Mouse (Mus musculus) liver, postnatal 0 days (tissue): Measurements from ENCODE around the gene Gpn3. TPM values are rescaled to one million over a fixed set of nuclear protein-coding genes. Genes with fewer than 3 reads are reported as not detected.
A peak's percentile ranks its signal among the peaks of the same experiment; 100 is the strongest.

Source experiments
- ATAC-seq: fragments of 200-750 bp; cut with Nextera tagmentation; 2 replicates; pipeline ENCODE4 v1.8.0; 2017; ENCODE audit warnings: mild to moderate bottlenecking, moderate library complexity
- DNase-seq: peaks from one replicate; pipeline ENCODE4 v3.0.0-alpha.2; 2016
- H3K27ac ChIP-seq: fragments of 300-500 bp; sonication (generic); 2 replicates; pipeline ENCODE4 v1.5.1; 2014; ENCODE audit warnings: antibody characterized with exemption, moderate library complexity, mild to moderate bottlenecking, low read depth
- H3K27me3 ChIP-seq: fragments of 300-500 bp; sonication (generic); 2 replicates; pipeline ENCODE4 v1.6.1; 2014; ENCODE audit warnings: low read length, control low read depth, mixed read lengths; ENCODE audit not compliant: insufficient read depth
- H3K36me3 ChIP-seq: fragments of 300-500 bp; sonication (generic); replicated peaks from 2 replicates; pipeline ENCODE4 v1.6.1; 2014; ENCODE audit warnings: mild to moderate bottlenecking, control low read depth, low read length, moderate library complexity, mixed read lengths; ENCODE audit not compliant: insufficient read depth
- H3K4me1 ChIP-seq: fragments of 300-500 bp; sonication (generic); 2 replicates; pipeline ENCODE4 v1.6.1; 2014; ENCODE audit warnings: antibody characterized with exemption, mild to moderate bottlenecking, control low read depth; ENCODE audit not compliant: insufficient read depth
- H3K4me2 ChIP-seq: fragments of 300-500 bp; sonication (generic); 2 replicates; pipeline ENCODE4 v1.6.1; 2014; ENCODE audit warnings: low read depth, mild to moderate bottlenecking, low read length, moderate library complexity, mixed read lengths
- H3K4me3 ChIP-seq: fragments of 300-500 bp; sonication (generic); 2 replicates; pipeline ENCODE4 v1.5.1; 2014; ENCODE audit warnings: low read depth, low read length
- H3K9ac ChIP-seq: fragments of 300-500 bp; sonication (generic); replicated peaks from 2 replicates; pipeline ENCODE4 v1.6.1; 2014; ENCODE audit warnings: mild to moderate bottlenecking, moderate library complexity
- H3K9me3 ChIP-seq: fragments of 300-500 bp; sonication (generic); 2 replicates; pipeline ENCODE4 v1.6.1; 2016; ENCODE audit warnings: mild to moderate bottlenecking, control low read depth, low read length, mixed read lengths
- CTCF ChIP-seq: sonication (generic); IDR thresholded peaks from 2 replicates; pipeline ENCODE4 v1.5.1; 2016; ENCODE audit warnings: antibody characterized with exemption, low read depth
- EP300 ChIP-seq: IDR thresholded peaks from 2 replicates; pipeline ENCODE4 v1.6.1; 2016; ENCODE audit warnings: antibody characterized with exemption, low read depth, mild to moderate bottlenecking
- WGBS: fragments of 180-500 bp; shearing (Covaris S2); extraction: QIAGEN DNeasy Blood & Tissue Kit; methylation state at CpG from one replicate; pipeline ENCODE4 v1.1.7; 2014; ENCODE audit not compliant: insufficient replicate concordance; 5-methylcytosine and 5-hydroxymethylcytosine counted together
- polyA plus RNA-seq: library from polyadenylated mRNA; unstranded; fragments of >200 nt; fragmentation: Nextera tagmentation; extraction: Ambion mirVana; gene quantifications from 2 replicates; pipeline ENCODE4 v1.2.1, GENCODE M21; 2015

Gpn3 gene
- polyA plus RNA-seq, 1 experiment from 2014 or later = 26.7 TPM

GRCm38 (mm10) chr5:122379374-122380155, 7.9 kb downstream of the Gpn3 start:
- no peaks in the 10 kb centered on the region for H3K9me3 ChIP-seq
- no peak overlapping the region for H3K9ac ChIP-seq
- H3K36me3 ChIP-seq = peaks cover 36% of the 10 kb centered on the region
- peak; percentile 72 for ATAC-seq
- 50% methylated on average over 11 of the region's 11 CpGs for WGBS
- H3K27me3 ChIP-seq = no peaks in the 10 kb centered on the region
- no peak overlapping the region for H3K4me2 ChIP-seq
- H3K27ac ChIP-seq = no peak overlapping the region
- no peak overlapping the region for H3K4me3 ChIP-seq
- H3K4me1 ChIP-seq = no peaks in the 10 kb centered on the region
- peak; percentile 96 for TF ChIP-seq CTCF
- TF ChIP-seq EP300 = no peak
- DNase-seq = peak; percentile 80

GRCm38 (mm10) chr5:122390006-122390405, 18.3 kb downstream of the Gpn3 start:
- ATAC-seq (no peak), DNase-seq (no peak)
- H3K9me3 ChIP-seq = no peaks in the 10 kb centered on the region
- peaks cover 5% of the 10 kb centered on the region for H3K36me3 ChIP-seq
- TF ChIP-seq CTCF (no peak), EP300 (no peak)
- no peak overlapping the region for H3K27ac ChIP-seq
- H3K9ac ChIP-seq = no peak overlapping the region
- H3K4me3 ChIP-seq = no peak overlapping the region
- H3K4me1 ChIP-seq = peaks cover 11% of the 10 kb centered on the region
- H3K27me3 ChIP-seq = no peaks in the 10 kb centered on the region
- H3K4me2 ChIP-seq = no peak overlapping the region
- WGBS = 85% methylated on average over 5 of the region's 5 CpGs

GRCm38 (mm10) chr5:122390671-122391070, 19.0 kb downstream of the Gpn3 start:
- Histone ChIP-seq H3K36me3 (peaks cover 5% of the 10 kb centered on the region), H3K27ac (no peak overlapping the region), H3K4me1 (peaks cover 11% of the 10 kb centered on the region), H3K4me3 (no peak overlapping the region), H3K4me2 (no peak overlapping the region), H3K27me3 (no peaks in the 10 kb centered on the region), H3K9me3 (no peaks in the 10 kb centered on the region), H3K9ac (no peak overlapping the region)
- DNase-seq (no peak), ATAC-seq (no peak)
- no peak for TF ChIP-seq EP300
- no peak for TF ChIP-seq CTCF

GRCm38 (mm10) chr5:122391178-122391785, 19.6 kb downstream of the Gpn3 start:
- Histone ChIP-seq H3K9me3 (no peaks in the 10 kb centered on the region), H3K4me2 (peak overlapping the region; percentile 90), H3K27ac (no peak overlapping the region; the same call in 1 of the 2 replicates), H3K4me1 (peaks cover 11% of the 10 kb centered on the region), H3K9ac (no peak overlapping the region; the same call in 1 of the 2 replicates), H3K4me3 (peak overlapping the region; percentile 99), H3K27me3 (no peaks in the 10 kb centered on the region), H3K36me3 (peaks cover 5% of the 10 kb centered on the region)
- WGBS = 49% methylated on average over 16 of the region's 16 CpGs
- TF ChIP-seq EP300 = no peak
- TF ChIP-seq CTCF = no peak
- ATAC-seq (no peak), DNase-seq (no peak)

- Histone ChIP-seq H3K36me3 (peaks cover 5% of the 10 kb centered on the region), H3K4me1 (peaks cover 11% of the 10 kb centered on the region), H3K27ac (peak within 1 kb of the TSS; percentile 95), H3K9me3 (no peaks in the 10 kb centered on the region), H3K4me2 (peak within 1 kb of the TSS; percentile 90), H3K27me3 (no peaks in the 10 kb centered on the region), H3K4me3 (peak within 1 kb of the TSS; percentile 99), H3K9ac (peak within 1 kb of the TSS; percentile 97)
- TF ChIP-seq EP300 (no peak), CTCF (peak; percentile 98)
- ATAC-seq (peak; percentile 89), DNase-seq (peak; percentile 95)
- WGBS = under 1% methylated on average over 39 of the region's 39 CpGs
Measured at GRCm38 (mm10) chr5:122391786-122392180, 20.1 kb downstream of the Gpn3 start, which contains the start of gene Arpc3. TSS of gene Arpc3 (plus strand) at chr5:122391878.

- DNase-seq (peak; percentile 42), ATAC-seq (peak; percentile 34)
- 7% methylated on average over 19 of the region's 19 CpGs for WGBS
Measured at GRCm38 (mm10) chr5:122392227-122393004, 20.7 kb downstream of the Gpn3 start.

More at GRCm38 (mm10) chr5:122392227-122393004, 20.7 kb downstream of the Gpn3 start:
- peak overlapping the region; percentile 90 for H3K4me2 ChIP-seq
- H3K9ac ChIP-seq = peak overlapping the region; percentile 97
- peaks cover 11% of the 10 kb centered on the region for H3K4me1 ChIP-seq
- no peaks in the 10 kb centered on the region for H3K27me3 ChIP-seq
- no peak for TF ChIP-seq EP300
- TF ChIP-seq CTCF = no peak
- peaks cover 11% of the 10 kb centered on the region for H3K36me3 ChIP-seq
- peak overlapping the region; percentile 95 for H3K27ac ChIP-seq
- no peaks in the 10 kb centered on the region for H3K9me3 ChIP-seq
- H3K4me3 ChIP-seq = peak overlapping the region; percentile 99
